Mouse (Mus musculus): Measurements from ENCODE around the gene Cd302. TPM values are rescaled to one million over a fixed set of nuclear protein-coding genes. Genes with fewer than 3 reads are reported as not detected.

The Cd302 gene
- polyA plus RNA-seq, 1 experiment = 25.5 TPM

DNA sequence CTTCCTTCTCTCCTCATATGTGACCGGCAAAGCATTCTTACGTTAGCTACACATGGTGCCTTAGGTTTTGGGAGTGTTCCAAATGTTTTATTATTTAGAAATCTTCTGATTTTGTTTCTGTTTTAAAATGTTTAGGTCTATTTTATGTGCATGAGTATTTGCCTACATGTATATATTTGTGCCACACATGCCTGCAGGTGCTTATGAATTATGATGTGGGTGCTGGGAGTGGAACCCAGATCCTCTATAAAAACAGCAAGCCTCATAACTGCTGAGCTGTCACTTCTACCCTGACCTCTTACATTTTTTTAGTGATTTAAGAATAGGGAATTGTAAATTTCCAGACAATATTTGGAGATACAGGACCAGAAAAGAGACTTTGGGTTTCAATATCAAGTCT lies 62.3 kb downstream of the Cd302 start:
- TF ChIP-seq CTCF (IDR thresholded peaks at IDR 0.05; ENCODE audit: insufficient read depth, low read length) (no peak), POLR2A (IDR thresholded peaks at IDR 0.05; ENCODE audit: borderline replicate concordance, extremely low read depth, low read depth, low read length) (no peak)
- WGBS = 41% methylated on average over 2 of the region's 2 CpGs
- Histone ChIP-seq H3K4me1 (ENCODE audit: control insufficient read depth, insufficient read depth, low read length) (peaks cover 18% of the 10 kb centered on the region), H3K4me3 (replicated peaks; ENCODE audit: extremely low read depth, low read depth, low read length) (no peak overlapping the region)
- no peak for DNase-seq

DNA sequence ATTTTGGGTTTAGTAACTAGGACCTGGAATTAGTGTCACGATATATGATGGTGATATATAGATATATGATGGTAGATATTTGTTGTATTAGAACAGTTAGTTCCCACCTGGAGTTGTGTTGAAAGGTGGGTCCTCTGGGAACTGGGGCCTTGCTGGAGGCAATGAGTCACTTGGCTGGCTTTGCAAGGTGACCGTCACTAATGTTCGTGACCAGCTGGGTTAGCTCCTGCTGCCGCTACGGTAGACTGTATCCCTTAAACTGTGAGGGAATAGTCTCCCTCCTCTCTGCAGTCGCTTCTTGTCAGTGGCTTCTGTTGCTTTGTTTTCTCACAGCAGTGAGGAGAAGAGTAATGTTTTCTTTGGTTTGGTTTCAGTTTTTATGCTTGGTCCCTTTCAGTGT lies 63.1 kb downstream of the Cd302 start:
- 36% methylated on average over 6 of the region's 6 CpGs for WGBS
- no peak for TF ChIP-seq POLR2A (IDR thresholded peaks at IDR 0.05; ENCODE audit: borderline replicate concordance, extremely low read depth, low read depth, low read length)
- no peak for TF ChIP-seq CTCF (IDR thresholded peaks at IDR 0.05; ENCODE audit: insufficient read depth, low read length)
- Histone ChIP-seq H3K4me1 (ENCODE audit: control insufficient read depth, insufficient read depth, low read length) (peaks cover 22% of the 10 kb centered on the region), H3K4me3 (replicated peaks; ENCODE audit: extremely low read depth, low read depth, low read length) (no peak overlapping the region)
- DNase-seq = no peak

DNA sequence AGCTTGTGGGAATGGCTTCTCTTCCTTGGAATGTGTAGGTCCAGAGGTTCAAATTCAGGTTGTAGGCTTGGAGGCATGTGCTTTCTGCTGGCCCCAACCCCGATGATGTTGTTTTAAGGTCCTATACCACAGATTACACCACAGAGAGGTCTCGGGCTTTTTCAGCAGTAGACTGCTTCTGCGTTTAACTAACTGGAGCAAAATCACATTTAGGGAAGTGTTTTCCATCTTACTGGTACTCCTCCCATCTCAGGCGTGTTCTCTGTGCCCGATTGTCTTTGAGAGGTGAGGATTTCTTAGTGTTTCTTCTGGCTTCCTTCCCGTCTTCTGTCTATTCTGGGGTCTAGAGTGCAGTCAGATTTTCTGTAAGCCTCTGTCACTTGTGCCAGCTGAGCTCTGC lies 66.7 kb downstream of the Cd302 start:
- H3K4me3 ChIP-seq (replicated peaks; ENCODE audit: extremely low read depth, low read depth, low read length) = no peak overlapping the region
- TF ChIP-seq POLR2A (IDR thresholded peaks at IDR 0.05; ENCODE audit: borderline replicate concordance, extremely low read depth, low read depth, low read length) (no peak), CTCF (IDR thresholded peaks at IDR 0.05; ENCODE audit: insufficient read depth, low read length) (no peak)
- peaks cover 37% of the 10 kb centered on the region for H3K4me1 ChIP-seq (ENCODE audit: control insufficient read depth, insufficient read depth, low read length)
- no peak for DNase-seq
- WGBS = 29% methylated on average over 6 of the region's 6 CpGs

GRCm38 (mm10) chr2:60216547-60217153 lies 67.6 kb downstream of the Cd302 start:
- no peak for TF ChIP-seq POLR2A (IDR thresholded peaks at IDR 0.05; ENCODE audit: borderline replicate concordance, extremely low read depth, low read depth, low read length)
- TF ChIP-seq CTCF (IDR thresholded peaks at IDR 0.05; ENCODE audit: insufficient read depth, low read length) = no peak
- WGBS = 34% methylated on average over 4 of the region's 4 CpGs
- no peak for DNase-seq
- H3K4me3 ChIP-seq (replicated peaks; ENCODE audit: extremely low read depth, low read depth, low read length) = no peak overlapping the region
- peaks cover 41% of the 10 kb centered on the region for H3K4me1 ChIP-seq (ENCODE audit: control insufficient read depth, insufficient read depth, low read length)

- Histone ChIP-seq H3K4me3 (replicated peaks; ENCODE audit: extremely low read depth, low read depth, low read length) (no peak overlapping the region), H3K4me1 (ENCODE audit: control insufficient read depth, insufficient read depth, low read length) (peaks cover 38% of the 10 kb centered on the region)
- DNase-seq = no peak
- 87% methylated on average over 2 of the region's 2 CpGs for WGBS
- TF ChIP-seq POLR2A (IDR thresholded peaks at IDR 0.05; ENCODE audit: borderline replicate concordance, extremely low read depth, low read depth, low read length) (no peak), CTCF (IDR thresholded peaks at IDR 0.05; ENCODE audit: insufficient read depth, low read length) (no peak)
Observed at GRCm38 (mm10) chr2:60214683-60215082, 69.6 kb downstream of the Cd302 start.

DNA sequence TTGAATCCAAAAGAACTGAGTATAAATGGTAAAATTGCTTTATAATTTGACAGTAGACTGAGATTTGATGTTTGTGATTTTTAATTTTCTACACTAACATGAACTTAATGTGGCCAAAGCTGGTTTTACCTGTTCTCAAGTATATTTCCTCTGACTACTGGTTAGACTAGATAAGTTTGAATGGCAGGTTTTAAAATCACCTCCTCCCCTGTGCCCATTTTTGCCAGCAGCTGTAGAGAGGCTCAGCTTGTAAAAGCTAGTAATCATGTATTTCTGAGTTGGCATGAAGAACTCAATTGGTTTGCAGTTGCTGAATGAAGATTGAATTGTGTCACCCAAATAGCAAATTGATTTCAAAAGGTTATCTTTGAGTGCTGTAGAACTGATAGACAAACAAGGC lies 71.8 kb downstream of the Cd302 start:
- no peak for TF ChIP-seq POLR2A (IDR thresholded peaks at IDR 0.05; ENCODE audit: borderline replicate concordance, extremely low read depth, low read depth, low read length)
- DNase-seq = no peak
- Histone ChIP-seq H3K4me1 (ENCODE audit: control insufficient read depth, insufficient read depth, low read length) (peaks cover 41% of the 10 kb centered on the region), H3K4me3 (replicated peaks; ENCODE audit: extremely low read depth, low read depth, low read length) (no peak overlapping the region)

- DNase-seq = no peak
- Histone ChIP-seq H3K4me3 (replicated peaks; ENCODE audit: extremely low read depth, low read depth, low read length) (peak overlapping the region; percentile 93), H3K4me1 (ENCODE audit: control insufficient read depth, insufficient read depth, low read length) (peaks cover 31% of the 10 kb centered on the region)
- no peak for TF ChIP-seq POLR2A (IDR thresholded peaks at IDR 0.05; ENCODE audit: borderline replicate concordance, extremely low read depth, low read depth, low read length)
- no peak for TF ChIP-seq CTCF (IDR thresholded peaks at IDR 0.05; ENCODE audit: insufficient read depth, low read length)
- WGBS = 5% methylated on average over 5 of the region's 5 CpGs
Observed at GRCm38 (mm10) chr2:60210821-60211220, 73.5 kb downstream of the Cd302 start.

GRCm38 (mm10) chr2:60209703-60210651 lies 74.3 kb downstream of the Cd302 start, which contains the start of the genes Baz2b and March7:
Gene Baz2b (minus strand): TSS chr2:60209839.
Gene March7 (plus strand): TSS chr2:60209887.
- TF ChIP-seq POLR2A (IDR thresholded peaks at IDR 0.05; ENCODE audit: borderline replicate concordance, extremely low read depth, low read depth, low read length) = peak; percentile 51; the same call in 1 of the 2 replicates
- no peak for TF ChIP-seq CTCF (IDR thresholded peaks at IDR 0.05; ENCODE audit: insufficient read depth, low read length)
- peak within 1 kb of the TSS; percentile 99 for H3K4me3 ChIP-seq (replicated peaks; ENCODE audit: extremely low read depth, low read depth, low read length)
- peak; percentile 85 for DNase-seq
- 1% methylated on average over 81 of the region's 109 CpGs for WGBS
- H3K4me1 ChIP-seq (ENCODE audit: control insufficient read depth, insufficient read depth, low read length) = peaks cover 24% of the 10 kb centered on the region

GRCm38 (mm10) chr2:60209122-60209611 lies 75.1 kb downstream of the Cd302 start:
- H3K4me3 ChIP-seq (replicated peaks; ENCODE audit: extremely low read depth, low read depth, low read length) = peak overlapping the region; percentile 99
- TF ChIP-seq POLR2A (IDR thresholded peaks at IDR 0.05; ENCODE audit: borderline replicate concordance, extremely low read depth, low read depth, low read length) = no peak
- no peak for TF ChIP-seq CTCF (IDR thresholded peaks at IDR 0.05; ENCODE audit: insufficient read depth, low read length)
- H3K4me1 ChIP-seq (ENCODE audit: control insufficient read depth, insufficient read depth, low read length) = peaks cover 22% of the 10 kb centered on the region
- peak; percentile 63 for DNase-seq
- WGBS = under 1% methylated on average over 35 of the region's 35 CpGs
